Mouse (Mus musculus): ENCODE measurements around the gene Ephb1. TPM values are rescaled to one million over a fixed set of nuclear protein-coding genes. Genes with fewer than 3 reads are reported as not detected.

Gene Ephb1
- total and polyA plus RNA-seq, 2 experiments from 2014 or later, result 34.9 to 48.6 TPM

DNA sequence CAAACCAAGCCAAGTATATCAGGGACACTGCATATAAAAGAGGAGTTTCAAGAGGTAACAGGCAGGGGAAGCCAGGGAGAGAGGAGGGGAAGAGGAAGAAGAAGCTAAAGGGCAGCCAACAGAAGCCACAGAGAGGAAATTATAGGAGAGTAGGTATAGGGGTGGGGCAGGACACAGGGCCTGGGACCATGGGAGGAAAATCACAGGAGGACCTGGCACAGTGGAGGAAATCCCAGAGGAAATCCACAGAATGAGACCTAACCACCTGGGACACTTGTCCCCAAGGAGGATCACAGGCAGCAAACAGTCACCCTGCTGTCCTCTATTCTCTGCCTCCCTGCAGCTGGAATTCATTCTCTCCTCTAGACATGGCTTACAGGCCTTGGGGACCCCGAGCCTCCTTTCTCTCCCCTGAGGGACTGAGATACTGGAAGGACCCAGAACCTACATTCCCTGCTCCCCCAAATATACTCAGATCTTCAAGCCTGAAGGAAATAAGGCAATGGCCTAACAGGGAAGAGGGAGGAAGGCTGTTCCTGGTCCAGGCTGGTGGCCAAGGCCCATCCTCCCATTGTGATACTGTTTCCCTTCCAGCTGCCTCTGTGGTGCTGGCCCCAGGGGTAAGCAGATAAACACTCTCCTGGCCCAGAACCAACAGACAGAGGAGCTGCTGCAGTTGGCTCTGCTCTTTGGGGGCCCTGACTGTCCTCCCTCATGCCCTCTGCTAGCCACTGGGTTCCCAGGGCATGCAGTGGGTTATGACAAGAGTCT, 47.7 kb downstream of the Ephb1 start:
- no peak for DNase-seq
- no peak for TF ChIP-seq CTCF (IDR thresholded peaks at IDR 0.05; ENCODE audit: low read depth)
- no peak for ATAC-seq
- H3K4me3 ChIP-seq (ENCODE audit: low read depth, low read length), result no peak overlapping the region
- 65% methylated on average over 1 of the region's 1 CpGs for WGBS
- no peak overlapping the region for H3K9ac ChIP-seq
- peaks cover 6% of the 10 kb centered on the region for H3K4me1 ChIP-seq (ENCODE audit: insufficient read depth)
- H3K36me3 ChIP-seq (ENCODE audit: insufficient read depth), result no peaks in the 10 kb centered on the region
- no peak overlapping the region for H3K27ac ChIP-seq (ENCODE audit: low read depth, low read length)
- no peaks in the 10 kb centered on the region for H3K27me3 ChIP-seq (ENCODE audit: insufficient read depth, low read length)
- H3K9me3 ChIP-seq (ENCODE audit: low read length), result no peaks in the 10 kb centered on the region
- no peak overlapping the region for H3K4me2 ChIP-seq (ENCODE audit: low read depth)

DNA sequence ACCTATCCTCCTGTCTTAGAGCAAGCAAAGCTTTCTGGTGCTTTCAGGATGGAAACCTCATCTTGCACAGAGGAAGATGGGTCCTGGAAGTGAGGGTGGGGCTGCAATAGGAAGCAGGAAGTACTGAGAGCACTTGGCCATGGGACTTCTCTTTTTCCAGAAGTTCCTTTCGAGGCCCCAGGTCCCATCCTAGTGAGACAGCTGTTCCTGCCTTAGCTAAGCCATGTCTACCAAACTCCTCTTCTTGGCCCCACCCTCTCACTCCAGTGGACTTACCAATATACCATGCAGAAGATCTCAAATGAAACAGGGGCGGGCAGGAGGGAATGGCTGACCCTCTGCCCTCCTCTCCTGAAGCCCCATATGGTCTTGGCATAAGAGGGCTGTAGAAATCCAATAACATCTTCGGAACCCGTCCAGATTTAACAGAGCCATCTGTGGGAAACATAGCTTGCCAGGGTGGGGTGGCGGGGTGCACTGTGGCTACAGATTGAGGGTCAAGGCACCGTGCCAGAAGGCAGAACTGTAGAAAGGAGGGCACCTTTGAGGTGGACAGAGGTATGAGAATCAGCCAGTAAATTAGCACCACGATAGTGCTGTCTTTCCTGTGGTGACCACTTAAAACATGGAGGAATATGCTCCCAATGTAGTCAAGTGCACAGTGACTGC, 48.9 kb downstream of the Ephb1 start:
- Histone ChIP-seq H3K4me2 (ENCODE audit: low read depth) (no peak overlapping the region), H3K27me3 (ENCODE audit: insufficient read depth, low read length) (no peaks in the 10 kb centered on the region), H3K9me3 (ENCODE audit: low read length) (no peaks in the 10 kb centered on the region), H3K4me3 (ENCODE audit: low read depth, low read length) (no peak overlapping the region), H3K36me3 (ENCODE audit: insufficient read depth) (no peaks in the 10 kb centered on the region), H3K4me1 (ENCODE audit: insufficient read depth) (peaks cover 6% of the 10 kb centered on the region), H3K27ac (ENCODE audit: low read depth, low read length) (no peak overlapping the region), H3K9ac (no peak overlapping the region)
- no peak for TF ChIP-seq CTCF (IDR thresholded peaks at IDR 0.05; ENCODE audit: low read depth)
- WGBS, result 70% methylated on average over 7 of the region's 7 CpGs
- ATAC-seq (no peak), DNase-seq (no peak)

DNA sequence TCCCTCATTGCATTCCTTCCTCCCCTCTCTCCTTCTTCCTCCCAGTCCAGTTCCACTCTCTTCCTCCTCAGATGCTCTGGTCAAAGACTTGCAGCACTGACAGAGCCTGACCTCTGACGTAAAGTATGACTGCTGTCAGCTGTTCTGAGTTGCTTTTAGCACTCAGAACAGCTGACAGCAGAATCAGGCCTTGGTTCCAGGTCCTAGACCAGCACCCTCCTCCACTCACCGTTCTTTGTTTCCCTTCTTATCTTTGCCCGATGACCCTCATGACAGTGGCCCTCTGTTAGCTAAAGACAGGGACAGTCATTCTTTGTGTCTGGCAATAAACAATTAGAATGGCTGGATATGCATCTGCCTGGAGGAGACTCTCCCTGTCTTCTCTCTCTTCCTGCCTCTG, 49.7 kb downstream of the Ephb1 start:
- 65% methylated on average over 3 of the region's 3 CpGs for WGBS
- Histone ChIP-seq H3K9me3 (ENCODE audit: low read length) (no peaks in the 10 kb centered on the region), H3K4me2 (ENCODE audit: low read depth) (no peak overlapping the region), H3K27me3 (ENCODE audit: insufficient read depth, low read length) (no peaks in the 10 kb centered on the region), H3K4me3 (ENCODE audit: low read depth, low read length) (no peak overlapping the region), H3K9ac (no peak overlapping the region), H3K4me1 (ENCODE audit: insufficient read depth) (peaks cover 6% of the 10 kb centered on the region), H3K27ac (ENCODE audit: low read depth, low read length) (no peak overlapping the region), H3K36me3 (ENCODE audit: insufficient read depth) (no peaks in the 10 kb centered on the region)
- DNase-seq (no peak), ATAC-seq (no peak)
- no peak for TF ChIP-seq CTCF (IDR thresholded peaks at IDR 0.05; ENCODE audit: low read depth)

DNA sequence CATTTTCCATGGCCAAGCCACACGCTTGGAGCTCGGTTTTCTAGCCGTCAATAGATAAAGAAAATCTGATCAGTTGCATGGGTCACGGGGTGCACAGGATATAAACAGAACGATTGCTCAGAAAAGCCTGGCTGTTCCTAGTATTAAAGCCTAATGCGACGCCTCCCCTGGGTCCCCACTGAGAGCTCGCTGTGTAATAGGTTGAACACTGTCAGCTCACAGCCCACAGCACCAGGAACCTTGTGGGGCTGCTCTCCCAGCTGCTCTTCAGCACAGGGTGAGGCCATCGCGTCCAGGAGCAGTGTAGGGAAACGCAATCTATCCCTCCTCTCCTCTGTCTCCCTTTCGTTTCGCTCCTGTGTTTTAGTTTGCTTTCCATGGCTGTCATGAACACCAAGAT, 50.6 kb downstream of the Ephb1 start:
- Histone ChIP-seq H3K4me2 (ENCODE audit: low read depth) (no peak overlapping the region), H3K27me3 (ENCODE audit: insufficient read depth, low read length) (no peaks in the 10 kb centered on the region), H3K4me3 (ENCODE audit: low read depth, low read length) (no peak overlapping the region), H3K27ac (ENCODE audit: low read depth, low read length) (no peak overlapping the region), H3K4me1 (ENCODE audit: insufficient read depth) (peaks cover 6% of the 10 kb centered on the region), H3K36me3 (ENCODE audit: insufficient read depth) (no peaks in the 10 kb centered on the region), H3K9me3 (ENCODE audit: low read length) (no peaks in the 10 kb centered on the region), H3K9ac (no peak overlapping the region)
- no peak for TF ChIP-seq CTCF (IDR thresholded peaks at IDR 0.05; ENCODE audit: low read depth)
- DNase-seq, result no peak
- 56% methylated on average over 13 of the region's 13 CpGs for WGBS
- no peak for ATAC-seq

DNA sequence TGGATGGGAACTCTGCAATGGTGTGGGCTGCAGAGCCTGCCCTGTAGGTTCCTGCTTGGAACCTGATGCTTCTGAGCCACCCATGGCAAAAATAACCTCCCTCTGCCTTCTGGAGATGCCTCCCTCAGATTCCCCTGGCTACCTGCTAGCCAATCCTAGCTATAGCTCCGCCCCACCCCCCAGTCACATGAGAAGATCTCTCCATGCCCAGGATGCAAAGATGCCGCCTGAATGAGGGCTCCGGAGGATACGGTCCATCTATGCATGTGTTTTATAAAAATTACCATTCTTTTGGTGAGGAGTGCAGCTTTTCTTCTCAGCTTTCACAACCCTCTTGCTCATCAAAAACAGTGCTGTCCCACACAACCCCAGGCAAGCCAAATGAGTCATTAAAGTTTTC, 53.5 kb downstream of the Ephb1 start:
- Histone ChIP-seq H3K4me2 (ENCODE audit: low read depth) (no peak overlapping the region), H3K36me3 (ENCODE audit: insufficient read depth) (no peaks in the 10 kb centered on the region), H3K4me1 (ENCODE audit: insufficient read depth) (no peaks in the 10 kb centered on the region), H3K9ac (no peak overlapping the region), H3K4me3 (ENCODE audit: low read depth, low read length) (no peak overlapping the region), H3K27ac (ENCODE audit: low read depth, low read length) (no peak overlapping the region), H3K9me3 (ENCODE audit: low read length) (no peaks in the 10 kb centered on the region), H3K27me3 (ENCODE audit: insufficient read depth, low read length) (no peaks in the 10 kb centered on the region)
- no peak for TF ChIP-seq CTCF (IDR thresholded peaks at IDR 0.05; ENCODE audit: low read depth)
- ATAC-seq, result no peak
- WGBS, result 92% methylated on average over 4 of the region's 4 CpGs
- DNase-seq, result no peak

DNA sequence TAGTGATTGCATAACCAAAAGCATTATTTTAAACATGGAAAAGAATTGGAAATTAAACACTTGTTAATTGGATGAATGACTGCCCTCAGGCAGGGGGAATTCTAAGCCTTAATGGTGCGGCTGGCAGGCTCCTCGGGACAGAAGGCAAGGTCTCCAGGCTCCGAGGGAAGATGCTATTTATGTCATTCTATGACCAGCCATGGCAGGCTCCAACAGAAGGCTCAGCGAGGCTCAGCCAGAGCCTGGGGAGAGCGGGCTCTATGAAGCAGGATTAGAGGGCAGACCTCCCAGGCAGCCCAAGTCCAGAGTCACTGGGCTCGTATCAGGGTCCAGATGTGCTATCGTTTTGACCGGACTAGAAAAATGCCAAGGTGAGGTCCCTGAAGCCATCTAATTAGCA, 55.8 kb downstream of the Ephb1 start:
- no peak for TF ChIP-seq CTCF (IDR thresholded peaks at IDR 0.05; ENCODE audit: low read depth)
- no peaks in the 10 kb centered on the region for H3K36me3 ChIP-seq (ENCODE audit: insufficient read depth)
- no peak for ATAC-seq
- H3K4me3 ChIP-seq (ENCODE audit: low read depth, low read length), result no peak overlapping the region
- H3K9me3 ChIP-seq (ENCODE audit: low read length), result no peaks in the 10 kb centered on the region
- H3K9ac ChIP-seq, result no peak overlapping the region; the same call in 1 of the 2 replicates
- H3K4me1 ChIP-seq (ENCODE audit: insufficient read depth), result no peaks in the 10 kb centered on the region
- no peak overlapping the region for H3K4me2 ChIP-seq (ENCODE audit: low read depth)
- 52% methylated on average over 8 of the region's 8 CpGs for WGBS
- no peaks in the 10 kb centered on the region for H3K27me3 ChIP-seq (ENCODE audit: insufficient read depth, low read length)
- no peak for DNase-seq
- no peak overlapping the region for H3K27ac ChIP-seq (ENCODE audit: low read depth, low read length)

DNA sequence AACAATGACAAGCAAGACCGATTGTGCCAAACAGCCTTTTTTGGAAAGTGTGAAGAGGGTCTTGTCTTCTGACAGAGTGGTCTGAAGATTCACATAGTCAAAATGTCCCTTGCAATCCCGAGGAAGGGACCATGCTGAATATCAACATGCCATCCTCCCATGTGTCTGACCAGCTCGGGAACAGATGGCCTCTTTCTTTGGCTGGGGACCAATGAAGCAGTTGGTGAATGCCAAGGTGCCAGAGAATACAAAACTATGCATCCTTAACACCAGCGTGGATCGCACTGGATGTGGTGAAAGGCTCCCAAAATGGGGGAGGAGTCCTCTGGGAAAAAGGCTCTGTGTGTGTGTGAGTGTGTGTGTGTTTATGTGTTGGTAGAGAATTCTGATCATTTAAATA, 56.5 kb downstream of the Ephb1 start:
- 39% methylated on average over 5 of the region's 5 CpGs for WGBS

More for the DNA sequence above, 56.5 kb downstream of the Ephb1 start:
- peak; percentile 45 for ATAC-seq
- H3K9me3 ChIP-seq (ENCODE audit: low read length), result no peaks in the 10 kb centered on the region
- no peak overlapping the region for H3K27ac ChIP-seq (ENCODE audit: low read depth, low read length)
- no peaks in the 10 kb centered on the region for H3K27me3 ChIP-seq (ENCODE audit: insufficient read depth, low read length)
- H3K4me3 ChIP-seq (ENCODE audit: low read depth, low read length), result no peak overlapping the region
- DNase-seq, result peak; percentile 75
- TF ChIP-seq CTCF (IDR thresholded peaks at IDR 0.05; ENCODE audit: low read depth), result no peak
- H3K9ac ChIP-seq, result no peak overlapping the region
- H3K4me2 ChIP-seq (ENCODE audit: low read depth), result no peak overlapping the region
- no peaks in the 10 kb centered on the region for H3K4me1 ChIP-seq (ENCODE audit: insufficient read depth)
- H3K36me3 ChIP-seq (ENCODE audit: insufficient read depth), result no peaks in the 10 kb centered on the region
